Mouse (Mus musculus) G1E (cell line): Measurements from ENCODE around the gene Lrriq4.

Experiments
- CTCF ChIP-seq: IDR thresholded peaks from 2 replicates; pipeline ENCODE4 v1.5.1; 2012; ENCODE audit warnings: low read depth, low read length, inconsistent platforms, mixed read lengths
- GATA1 ChIP-seq: IDR thresholded peaks from 2 replicates; pipeline ENCODE4 v1.6.1; 2012; ENCODE audit warnings: borderline replicate concordance, low read length, inconsistent platforms, mixed read lengths
- GATA2 ChIP-seq: IDR thresholded peaks from 2 replicates; pipeline ENCODE4 v1.6.1; 2012; ENCODE audit warnings: low read depth, low read length, inconsistent platforms, borderline replicate concordance
- TAL1 ChIP-seq: conservative IDR thresholded peaks from 2 replicates; pipeline ENCODE4 v1.6.1; 2012; ENCODE audit warnings: low read depth, low read length, inconsistent platforms, mixed read lengths

DNA sequence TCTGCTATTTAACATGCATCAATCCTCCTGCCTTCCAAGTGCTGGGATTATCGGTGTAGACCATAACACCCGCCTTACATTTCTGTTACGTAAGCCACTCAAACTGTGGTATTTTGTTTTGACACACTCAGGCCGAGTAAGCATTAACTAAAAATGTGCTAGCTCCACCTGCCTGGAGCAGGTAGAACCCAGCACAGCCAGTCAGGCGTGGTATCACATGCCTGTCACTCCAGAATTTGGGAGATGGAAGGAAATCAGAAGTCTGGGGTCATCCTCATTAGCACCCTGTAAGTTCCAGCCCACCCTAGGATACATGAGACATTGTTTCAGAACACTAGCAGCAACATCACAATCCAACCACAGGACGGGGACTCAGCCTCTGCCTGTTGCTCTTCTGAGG is 65.9 kb downstream of the Lrriq4 start:
- TF ChIP-seq CTCF (no peak), TAL1 (no peak), GATA2 (no peak), GATA1 (no peak)
